Mouse (Mus musculus) sigmoid colon, adult 10 weeks (tissue): ENCODE measurements around the gene Gga1. TPM values are rescaled to one million over a fixed set of nuclear protein-coding genes. Genes with fewer than 3 reads are reported as not detected.

ENCODE experiments used
- polyA plus RNA-seq: library from polyadenylated mRNA; stranded (reverse); fragments of 350-450 nt; fragmentation: Illumina TruSeq; extraction: RNeasy Lipid Tissue Mini Kit (QIAGEN cat#74804); gene quantifications from one replicate; pipeline ENCODE4 v1.2.3, GENCODE M21; 2014; ENCODE audit warnings: low read depth, low replicate concordance

The Gga1 gene
- 0.66 TPM for polyA plus RNA-seq

GRCm38 (mm10) chr15:78876991-78877809 lies at the start of gene Gga1:
Gene Gga1 (plus strand): TSS chr15:78877190.

GRCm38 (mm10) chr15:78842371-78843163 lies 34.4 kb upstream of the Gga1 start, which contains the start of gene Cdc42ep1:
Gene Cdc42ep1 (plus strand): TSS chr15:78842624.

DNA sequence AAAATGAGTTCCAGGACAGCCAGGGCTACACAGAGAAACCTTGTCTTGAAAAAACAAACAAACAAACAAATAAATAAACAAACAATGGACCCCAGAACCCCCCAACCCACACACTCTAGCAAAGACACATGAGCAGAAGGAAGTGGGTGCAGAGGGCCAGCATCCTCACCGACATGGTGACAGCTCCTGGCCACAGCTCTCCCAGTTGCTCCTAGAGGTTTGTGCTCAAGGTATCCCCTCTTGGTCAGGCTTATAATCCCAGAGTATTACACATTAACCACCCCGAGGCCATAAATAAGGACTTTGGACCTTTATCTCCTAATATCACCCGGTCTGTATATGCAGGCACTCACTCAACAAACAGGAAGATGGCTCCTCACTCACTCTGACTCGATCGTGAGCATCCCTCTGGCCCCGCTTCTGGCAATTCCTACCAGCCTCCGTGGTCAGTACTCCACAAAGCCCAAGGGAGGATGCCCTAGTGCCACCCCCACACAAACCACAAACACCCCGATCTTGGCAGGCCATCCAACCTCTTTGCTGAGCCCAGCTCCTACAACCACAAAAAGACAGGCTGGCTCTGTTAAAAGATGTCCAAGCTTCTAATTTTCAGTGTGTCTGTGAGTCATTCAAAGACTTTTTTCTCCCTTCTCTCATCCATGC lies 21.6 kb upstream of the Gga1 start, which contains the start of gene Lgals2:
Gene Lgals2 (minus strand): TSS at position 227 of the 663 bp plus-strand sequence.

GRCm38 (mm10) chr15:78899409-78899739 lies 22.4 kb downstream of the Gga1 start, which contains the start of gene Gm49510:
Gene Gm49510 (plus strand): TSS chr15:78899667.

DNA sequence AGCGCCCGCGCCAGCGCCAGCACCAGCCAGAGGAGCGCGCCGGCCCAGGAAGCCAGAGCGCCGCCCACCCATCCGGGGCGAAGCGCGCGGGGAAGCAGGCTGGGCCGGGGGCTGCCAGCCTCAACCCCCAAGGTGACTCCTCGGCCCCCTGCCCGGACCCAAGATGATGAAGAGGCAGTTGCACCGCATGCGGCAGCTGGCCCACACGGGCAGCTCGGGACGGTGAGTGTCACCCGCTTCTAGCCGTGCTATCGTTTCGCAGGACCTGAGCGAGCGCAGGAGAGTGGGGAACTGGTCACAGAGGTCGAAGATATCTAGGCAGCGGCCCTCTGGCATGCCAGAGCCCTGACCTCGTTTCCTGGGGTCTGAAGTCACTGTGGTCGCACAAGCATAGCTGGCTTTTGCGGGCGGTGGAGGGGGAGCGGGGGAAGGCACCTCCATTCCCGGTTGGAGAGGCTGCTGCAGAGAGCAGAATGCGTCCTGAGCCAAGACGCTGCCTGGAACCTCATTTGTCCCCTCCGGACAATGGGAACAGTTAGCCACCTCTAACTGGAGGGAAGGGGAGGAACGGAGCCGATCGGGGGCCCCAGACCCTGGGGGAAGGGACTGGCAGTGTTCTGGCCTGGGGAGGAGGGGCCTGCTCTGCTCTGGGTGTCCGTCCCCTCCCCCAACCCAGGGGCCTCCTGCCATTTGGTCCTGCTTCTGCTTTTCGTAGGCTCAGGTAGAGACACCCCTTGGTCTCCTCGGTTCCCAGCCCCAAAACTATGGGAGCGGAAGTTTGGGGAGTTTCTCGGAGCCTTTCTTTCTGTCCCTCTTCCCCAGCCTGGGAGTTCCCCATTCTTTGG lies 23.0 kb downstream of the Gga1 start, which contains the start of gene Sh3bp1:
Gene Sh3bp1 (plus strand): TSS at position 29 of the 845 bp plus-strand sequence.

GRCm38 (mm10) chr15:78913632-78914090 lies 36.7 kb downstream of the Gga1 start, which contains the start of gene Pdxp:
Gene Pdxp (plus strand): TSS chr15:78913919.

GRCm38 (mm10) chr15:78926021-78926919 lies 49.3 kb downstream of the Gga1 start, which contains the start of gene Lgals1:
Gene Lgals1 (plus strand): TSS chr15:78926725.

DNA sequence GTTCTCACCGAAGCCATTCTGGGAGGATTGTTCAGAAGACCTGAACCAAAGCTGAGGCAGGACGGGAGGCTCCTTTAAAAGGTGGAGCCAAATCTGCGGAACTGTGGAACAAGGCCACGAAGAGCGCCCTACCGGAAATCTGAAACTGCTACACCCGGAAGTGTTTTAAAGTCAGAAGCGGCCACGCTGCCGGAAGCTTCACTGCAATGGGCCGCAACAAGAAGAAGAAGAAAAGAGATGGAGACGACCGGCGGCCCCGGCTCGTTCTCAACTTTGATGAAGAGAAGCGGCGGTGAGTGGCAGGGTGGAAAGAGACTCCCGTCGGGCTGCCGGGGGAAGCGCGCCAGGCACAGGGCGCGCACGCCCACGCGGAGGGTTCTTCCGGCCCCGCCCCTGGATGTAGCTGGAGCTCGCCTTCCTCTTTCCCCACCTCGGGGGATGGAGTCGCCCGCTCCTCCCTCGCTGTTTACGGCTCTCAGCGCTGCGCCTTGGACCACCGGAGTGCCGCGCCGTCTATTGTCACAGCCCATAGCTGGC lies 57.9 kb downstream of the Gga1 start, which contains the start of gene Nol12:
Gene Nol12 (plus strand): TSS at position 150 of the 537 bp plus-strand sequence.

Other genes with a start within 250 kb of the Gga1 start
- gene Elfn2, start 158.4 kb upstream of the Gga1 start, polyA plus RNA-seq = 0.13 TPM
- not detected for gene Mfng, start 103.7 kb upstream of the Gga1 start, polyA plus RNA-seq
- 0.66 TPM for gene Card10, start 74.1 kb upstream of the Gga1 start, polyA plus RNA-seq
- gene Cdc42ep1, start 34.6 kb upstream of the Gga1 start, polyA plus RNA-seq = not detected
- gene Lgals2, start 21.7 kb upstream of the Gga1 start, polyA plus RNA-seq = 0.95 TPM
- gene Gm49510, start 22.5 kb downstream of the Gga1 start, polyA plus RNA-seq = not detected
- 0.85 TPM for gene Sh3bp1, start 22.6 kb downstream of the Gga1 start, polyA plus RNA-seq
- gene Pdxp, start 36.7 kb downstream of the Gga1 start, polyA plus RNA-seq = 0.35 TPM
- gene Lgals1, start 49.5 kb downstream of the Gga1 start, polyA plus RNA-seq = 2.7 TPM
- gene Nol12, start 57.7 kb downstream of the Gga1 start, polyA plus RNA-seq = 1.6 TPM
- gene Triobp, start 70.5 kb downstream of the Gga1 start, polyA plus RNA-seq = 2.2 TPM
- 206 TPM for gene H1f0, start 151.3 kb downstream of the Gga1 start, polyA plus RNA-seq
- gene Galr3, start 164.7 kb downstream of the Gga1 start, polyA plus RNA-seq = not detected
- gene Ankrd54, start 185.7 kb downstream of the Gga1 start, polyA plus RNA-seq = 1.5 TPM
- gene Eif3l, start 198.0 kb downstream of the Gga1 start, polyA plus RNA-seq = 76.2 TPM
- gene Micall1, start 231.7 kb downstream of the Gga1 start, polyA plus RNA-seq = 9.1 TPM